Mouse (Mus musculus) forebrain, embryonic 16.5 days (tissue): Measurements from ENCODE around the gene G3bp1. TPM values are rescaled to one million over a fixed set of nuclear protein-coding genes. Genes with fewer than 3 reads are reported as not detected.

ENCODE experiments used
- ATAC-seq: fragments of 200-750 bp; cut with Nextera tagmentation; 2 replicates; pipeline ENCODE4 v1.8.0; 2017; ENCODE audit warnings: mild to moderate bottlenecking, moderate library complexity
- H3K27ac ChIP-seq: fragments of 300-500 bp; sonication (generic); 2 replicates; pipeline ENCODE4 v1.5.1; 2014; ENCODE audit warnings: low read length, control low read depth
- H3K27me3 ChIP-seq: fragments of 300-500 bp; sonication (generic); replicated peaks from 2 replicates; pipeline ENCODE4 v1.6.1; 2014; ENCODE audit warnings: low read length; ENCODE audit not compliant: control insufficient read depth, insufficient read depth
- H3K36me3 ChIP-seq: fragments of 300-500 bp; sonication (generic); 2 replicates; pipeline ENCODE4 v1.6.1; 2014; ENCODE audit not compliant: control insufficient read depth, insufficient read depth
- H3K4me1 ChIP-seq: fragments of 300-500 bp; sonication (generic); replicated peaks from 2 replicates; pipeline ENCODE4 v1.6.1; 2014; ENCODE audit warnings: low read length; ENCODE audit not compliant: control insufficient read depth, insufficient read depth
- H3K4me2 ChIP-seq: fragments of 300-500 bp; sonication (generic); 2 replicates; pipeline ENCODE4 v1.6.1; 2014; ENCODE audit warnings: mild to moderate bottlenecking, low read length, control low read depth
- H3K4me3 ChIP-seq: fragments of 300-500 bp; sonication (generic); replicated peaks from 2 replicates; pipeline ENCODE4 v1.5.1; 2014; ENCODE audit warnings: mild to moderate bottlenecking, low read length, control low read depth
- H3K9ac ChIP-seq: fragments of 300-500 bp; sonication (generic); replicated peaks from 2 replicates; pipeline ENCODE4 v1.6.1; 2014; ENCODE audit warnings: low read depth, low read length, control low read depth
- H3K9me3 ChIP-seq: fragments of 300-500 bp; sonication (generic); 2 replicates; pipeline ENCODE4 v1.6.1; 2016; ENCODE audit warnings: low read length; ENCODE audit not compliant: control insufficient read depth
- whole genome bisulfite sequencing: fragments of 180-500 bp; shearing (Covaris S2); extraction: QIAGEN DNeasy Blood & Tissue Kit; methylation state at CpG from one replicate; pipeline ENCODE4 v1.1.7; 2014; 5-methylcytosine and 5-hydroxymethylcytosine counted together
- polyA plus RNA-seq: library from polyadenylated mRNA; unstranded; fragments of >200 nt; fragmentation: Nextera tagmentation; extraction: Ambion mirVana; gene quantifications from 2 replicates; pipeline ENCODE4 v1.2.1, GENCODE M21; 2015

Gene G3bp1
- polyA plus RNA-seq, 1 experiment from 2014 or later: 144 TPM

DNA sequence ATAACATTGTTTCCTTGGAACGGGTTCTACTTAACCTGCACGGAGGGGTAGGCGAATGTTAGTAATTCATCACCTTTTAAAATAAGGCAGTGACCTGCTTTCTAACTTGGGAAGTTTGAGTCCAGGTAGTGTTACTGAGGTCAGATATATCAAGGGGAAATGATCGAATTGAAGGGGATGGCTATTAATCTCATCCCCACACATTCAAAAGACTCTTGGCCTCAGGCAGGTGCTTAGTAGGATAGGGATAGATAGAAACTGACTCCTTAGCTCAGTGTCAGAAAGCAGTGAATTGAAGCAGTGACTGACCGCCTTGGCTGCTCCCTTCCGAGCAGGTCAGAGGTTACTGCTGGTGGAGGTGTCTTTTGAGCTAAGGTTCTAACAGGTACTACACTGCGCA lies 2.0 kb downstream of the G3bp1 start:
- 95% methylated on average over 7 of the region's 7 CpGs for WGBS
- peaks cover 16% of the 10 kb centered on the region for H3K4me1 ChIP-seq
- no peak overlapping the region; the same call in 1 of the 2 replicates for H3K4me3 ChIP-seq
- no peak overlapping the region for H3K27ac ChIP-seq
- ATAC-seq: no peak
- H3K9me3 ChIP-seq: no peaks in the 10 kb centered on the region
- H3K4me2 ChIP-seq: peak overlapping the region; percentile 92
- H3K9ac ChIP-seq: no peak overlapping the region
- no peaks in the 10 kb centered on the region for H3K27me3 ChIP-seq
- H3K36me3 ChIP-seq: no peaks in the 10 kb centered on the region

DNA sequence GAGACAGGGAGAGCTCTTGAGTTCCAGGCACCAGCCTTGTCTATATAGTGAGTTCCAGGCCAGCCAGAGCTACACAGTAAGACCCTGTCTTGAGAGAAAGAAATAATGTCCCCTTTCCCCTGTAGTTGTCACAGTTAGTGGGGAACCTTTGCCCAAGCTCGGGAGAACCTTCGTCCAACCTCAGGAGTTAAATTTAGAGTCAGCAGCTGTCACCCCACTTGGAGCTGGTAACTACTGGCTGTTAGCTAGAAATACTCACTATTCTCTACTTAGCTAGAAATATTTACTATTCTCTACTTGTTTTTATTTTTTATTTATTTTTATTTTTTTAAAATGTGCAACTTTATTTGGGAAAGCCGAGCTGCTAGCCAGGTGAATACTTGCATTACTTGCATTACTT lies 3.7 kb downstream of the G3bp1 start:
- peaks cover 16% of the 10 kb centered on the region for H3K4me1 ChIP-seq
- 82% methylated on average over 3 of the region's 3 CpGs for WGBS
- no peak overlapping the region for H3K4me3 ChIP-seq
- H3K27me3 ChIP-seq: no peaks in the 10 kb centered on the region
- H3K4me2 ChIP-seq: no peak overlapping the region
- H3K27ac ChIP-seq: no peak overlapping the region
- no peak overlapping the region for H3K9ac ChIP-seq
- ATAC-seq: no peak
- H3K9me3 ChIP-seq: no peaks in the 10 kb centered on the region
- H3K36me3 ChIP-seq: no peaks in the 10 kb centered on the region

DNA sequence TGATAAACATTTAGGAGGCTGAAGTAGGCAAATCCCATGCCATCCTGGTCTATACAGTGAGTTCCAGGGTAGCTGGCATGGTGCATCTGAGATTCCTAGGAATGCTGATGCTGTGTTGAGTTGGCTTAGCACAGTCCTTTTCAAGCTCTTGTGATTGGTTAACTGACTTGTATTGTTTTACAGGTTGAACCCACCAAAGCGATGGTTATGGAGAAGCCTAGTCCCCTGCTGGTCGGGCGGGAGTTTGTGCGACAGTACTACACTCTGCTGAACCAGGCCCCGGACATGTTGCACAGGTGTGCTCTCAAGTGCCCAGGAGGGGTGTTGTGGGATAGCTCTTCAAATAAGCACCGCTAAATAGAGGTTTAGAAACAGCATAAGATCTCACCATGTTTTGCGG lies 16.0 kb downstream of the G3bp1 start:
- Histone ChIP-seq H3K27me3 (no peaks in the 10 kb centered on the region), H3K4me2 (no peak overlapping the region), H3K9ac (no peak overlapping the region), H3K4me1 (no peaks in the 10 kb centered on the region), H3K9me3 (no peaks in the 10 kb centered on the region), H3K4me3 (no peak overlapping the region), H3K27ac (no peak overlapping the region), H3K36me3 (peaks cover 35% of the 10 kb centered on the region)
- WGBS: 97% methylated on average over 7 of the region's 7 CpGs
- no peak for ATAC-seq

DNA sequence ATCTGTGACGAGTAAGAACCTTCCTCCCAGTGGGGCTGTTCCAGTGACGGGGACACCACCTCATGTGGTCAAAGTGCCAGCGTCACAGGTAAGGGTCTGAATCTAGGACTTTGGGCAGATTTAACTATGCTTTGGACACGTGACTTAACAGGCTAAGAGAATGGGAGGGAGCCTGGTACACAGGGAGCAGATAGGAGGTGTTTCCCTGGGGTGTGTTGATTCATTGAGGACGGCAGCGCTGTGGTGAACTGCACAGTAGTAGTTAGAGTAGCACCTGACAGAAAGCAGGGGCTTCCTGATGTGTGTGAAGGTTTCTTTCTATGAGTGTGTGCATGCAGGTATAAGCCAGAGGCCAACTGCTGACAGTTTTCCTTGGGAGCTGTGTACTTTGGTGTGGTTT lies 26.7 kb downstream of the G3bp1 start:
- no peaks in the 10 kb centered on the region for H3K27me3 ChIP-seq
- peaks cover 32% of the 10 kb centered on the region for H3K36me3 ChIP-seq
- no peak overlapping the region for H3K27ac ChIP-seq
- no peaks in the 10 kb centered on the region for H3K9me3 ChIP-seq
- no peak overlapping the region for H3K4me3 ChIP-seq
- no peak overlapping the region for H3K4me2 ChIP-seq
- ATAC-seq: no peak
- H3K4me1 ChIP-seq: no peaks in the 10 kb centered on the region
- 88% methylated on average over 6 of the region's 6 CpGs for WGBS
- H3K9ac ChIP-seq: no peak overlapping the region

DNA sequence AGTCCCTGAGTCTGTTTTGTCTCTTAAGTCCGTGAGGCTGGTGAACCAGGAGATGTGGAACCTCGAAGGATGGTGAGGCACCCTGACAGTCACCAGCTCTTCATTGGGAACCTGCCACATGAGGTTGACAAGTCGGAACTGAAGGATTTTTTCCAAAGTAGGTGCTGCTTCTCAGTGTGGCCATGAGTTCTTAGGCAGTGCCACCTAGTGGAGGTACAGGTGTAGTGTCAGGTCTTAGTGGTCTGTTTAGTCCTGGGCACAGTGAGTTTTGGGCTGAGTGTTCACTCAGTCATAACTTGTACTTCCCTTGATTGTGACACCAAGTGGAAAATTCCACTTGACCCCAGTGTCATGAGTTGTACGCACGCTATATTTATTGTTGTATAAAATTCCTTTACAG lies 28.4 kb downstream of the G3bp1 start:
- H3K27me3 ChIP-seq: no peaks in the 10 kb centered on the region
- H3K36me3 ChIP-seq: peaks cover 26% of the 10 kb centered on the region
- H3K4me3 ChIP-seq: no peak overlapping the region
- H3K9me3 ChIP-seq: no peaks in the 10 kb centered on the region
- H3K9ac ChIP-seq: no peak overlapping the region
- H3K27ac ChIP-seq: no peak overlapping the region
- H3K4me2 ChIP-seq: no peak overlapping the region
- 66% methylated on average over 5 of the region's 5 CpGs for WGBS
- H3K4me1 ChIP-seq: no peaks in the 10 kb centered on the region
- 0 out of 2 replicates have a peak, but pooled peaks have one; percentile 59 for ATAC-seq

DNA sequence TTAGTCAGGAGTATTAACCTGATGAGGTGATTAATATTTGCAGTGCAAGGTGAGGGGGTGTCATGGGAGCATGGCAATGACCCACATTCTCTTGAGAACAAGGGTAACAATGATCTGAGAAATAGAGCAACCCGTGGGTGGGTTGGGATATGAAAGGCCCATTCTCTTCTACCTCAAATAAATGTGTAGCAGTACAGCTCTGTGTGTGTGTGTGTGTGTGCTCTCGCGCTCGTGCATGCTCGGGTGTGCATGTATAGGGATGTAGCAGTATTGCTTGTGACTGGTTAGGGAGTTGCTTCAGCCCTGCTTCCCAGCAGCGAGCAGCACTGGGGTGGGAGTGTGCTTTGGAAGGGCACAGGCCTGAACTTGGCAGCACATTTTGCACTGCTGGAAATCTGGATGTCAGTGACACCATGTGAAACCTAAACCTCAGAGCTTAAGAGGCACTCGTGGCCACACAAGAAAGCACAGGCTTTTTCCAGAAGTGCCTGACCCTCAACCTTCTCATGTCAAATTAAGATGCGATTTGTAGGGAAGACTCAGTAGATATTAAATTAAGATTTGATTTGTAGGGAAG lies 32.6 kb downstream of the G3bp1 start:
- H3K36me3 ChIP-seq: peaks cover 8% of the 10 kb centered on the region
- ATAC-seq: no peak

DNA sequence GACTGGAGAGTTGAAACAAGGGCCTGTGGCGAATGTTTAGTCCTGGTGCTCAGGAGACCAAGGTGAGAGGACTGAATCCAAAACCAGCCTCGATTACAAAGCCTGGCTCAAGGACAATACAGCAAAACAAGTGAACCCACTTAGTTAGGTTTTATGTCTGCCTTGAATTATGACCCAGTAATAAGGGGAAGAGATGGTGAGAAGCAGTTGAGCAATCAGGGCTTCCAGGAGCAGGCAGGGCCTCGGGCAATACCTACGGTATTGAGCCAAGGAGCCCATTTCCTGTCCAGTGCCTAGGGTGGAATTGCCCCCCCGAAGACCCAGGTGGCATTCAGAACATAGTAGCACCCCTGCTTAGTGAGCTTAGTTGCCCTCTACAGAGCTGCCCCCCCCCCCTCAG lies 33.4 kb downstream of the G3bp1 start:
- Histone ChIP-seq H3K27ac (no peak overlapping the region), H3K4me1 (no peaks in the 10 kb centered on the region), H3K36me3 (peaks cover 8% of the 10 kb centered on the region), H3K27me3 (no peaks in the 10 kb centered on the region), H3K4me2 (no peak overlapping the region), H3K4me3 (no peak overlapping the region), H3K9me3 (no peaks in the 10 kb centered on the region), H3K9ac (no peak overlapping the region)
- ATAC-seq: no peak
- 84% methylated on average over 5 of the region's 5 CpGs for WGBS

More for the DNA sequence above, 32.6 kb downstream of the G3bp1 start:
- H3K4me1 ChIP-seq: no peaks in the 10 kb centered on the region
- WGBS: 81% methylated on average over 8 of the region's 8 CpGs
- H3K4me2 ChIP-seq: no peak overlapping the region
- no peaks in the 10 kb centered on the region for H3K27me3 ChIP-seq
- no peaks in the 10 kb centered on the region for H3K9me3 ChIP-seq
- no peak overlapping the region for H3K27ac ChIP-seq
- no peak overlapping the region for H3K9ac ChIP-seq
- no peak overlapping the region for H3K4me3 ChIP-seq

DNA sequence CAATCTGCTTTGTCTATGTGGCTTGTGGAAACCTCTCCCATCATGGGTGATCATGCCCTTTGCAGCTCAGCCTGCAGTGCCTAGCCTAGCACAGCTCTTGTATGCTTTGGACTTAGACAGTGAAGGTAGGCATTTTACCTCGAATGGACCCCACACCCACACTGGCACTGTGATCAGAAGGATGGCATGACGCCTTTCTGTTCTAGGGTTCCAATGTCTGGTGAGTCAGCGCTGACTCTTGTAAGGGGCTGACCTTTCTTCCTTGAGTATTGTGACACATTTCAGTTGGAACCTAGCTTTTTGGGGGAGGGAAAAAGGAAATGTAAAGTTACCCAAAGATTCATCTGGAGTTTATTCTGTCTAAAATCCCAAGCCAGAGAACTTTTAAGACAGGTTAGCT lies 36.0 kb downstream of the G3bp1 start:
- no peaks in the 10 kb centered on the region for H3K27me3 ChIP-seq
- 81% methylated on average over 3 of the region's 3 CpGs for WGBS

DNA sequence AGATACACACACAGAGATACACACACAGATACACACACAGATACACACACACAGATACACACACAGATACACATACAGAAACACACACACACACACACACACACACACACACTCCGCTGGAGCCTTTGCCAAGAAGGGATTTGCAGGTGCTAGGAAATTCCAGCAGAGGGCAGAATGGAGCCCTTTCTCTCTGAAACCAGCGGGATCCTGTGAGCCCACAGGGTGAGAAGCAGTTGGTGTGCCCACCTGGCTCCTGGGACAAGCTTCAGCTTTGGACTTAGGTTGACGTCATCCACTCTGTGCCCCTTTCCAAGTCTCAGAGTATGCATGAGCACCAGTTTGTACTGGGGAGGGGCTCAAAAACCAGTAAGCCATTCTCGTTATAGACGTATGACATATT lies 41.9 kb downstream of the G3bp1 start:
- Histone ChIP-seq H3K4me2 (no peak overlapping the region), H3K4me3 (no peak overlapping the region), H3K4me1 (no peaks in the 10 kb centered on the region), H3K36me3 (no peaks in the 10 kb centered on the region), H3K27me3 (no peaks in the 10 kb centered on the region), H3K9ac (no peak overlapping the region), H3K9me3 (no peaks in the 10 kb centered on the region), H3K27ac (no peak overlapping the region)
- ATAC-seq: no peak
- 51% methylated on average over 5 of the region's 5 CpGs for WGBS

More for the DNA sequence above, 36.0 kb downstream of the G3bp1 start:
- H3K4me3 ChIP-seq: no peak overlapping the region
- no peak for ATAC-seq
- no peak overlapping the region for H3K9ac ChIP-seq
- no peak overlapping the region for H3K4me2 ChIP-seq
- H3K9me3 ChIP-seq: no peaks in the 10 kb centered on the region
- H3K27ac ChIP-seq: no peak overlapping the region
- no peaks in the 10 kb centered on the region for H3K4me1 ChIP-seq
- H3K36me3 ChIP-seq: 0 out of 2 replicates have a peak, but pooled peaks cover under 1% of the 10 kb centered on the region

DNA sequence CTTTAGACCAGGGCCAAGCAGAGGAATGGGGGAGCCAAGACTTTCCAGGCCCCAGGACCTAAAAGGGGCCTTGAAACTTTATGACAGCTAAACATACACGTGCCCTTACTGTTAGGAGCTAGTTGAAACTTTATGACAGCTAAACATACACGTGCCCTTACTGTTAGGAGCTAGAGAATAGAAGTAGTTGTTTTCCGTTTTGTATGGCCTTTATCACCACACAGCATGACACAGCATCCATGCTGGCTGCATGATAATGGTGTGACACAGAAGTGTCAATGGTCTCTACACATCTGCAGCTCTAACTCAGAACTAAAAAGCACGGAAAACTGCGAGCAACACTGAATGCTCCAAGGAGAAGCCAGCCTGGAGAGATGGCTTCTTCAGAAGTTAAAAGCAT lies 48.2 kb downstream of the G3bp1 start:
- 70% methylated on average over 5 of the region's 5 CpGs for WGBS

More for the DNA sequence above, 48.2 kb downstream of the G3bp1 start:
- Histone ChIP-seq H3K27ac (no peak overlapping the region), H3K27me3 (no peaks in the 10 kb centered on the region), H3K4me3 (no peak overlapping the region), H3K4me2 (no peak overlapping the region), H3K36me3 (no peaks in the 10 kb centered on the region), H3K4me1 (no peaks in the 10 kb centered on the region), H3K9ac (no peak overlapping the region), H3K9me3 (no peaks in the 10 kb centered on the region)
- no peak for ATAC-seq
